Mouse (Mus musculus) spleen, adult 2 months (tissue): ENCODE measurements around the gene Mcoln2. TPM values are rescaled to one million over a fixed set of nuclear protein-coding genes. Genes with fewer than 3 reads are reported as not detected.

Experiments used
- DNase-seq, 2 experiments: peaks; one replicate each; pipeline versions ENCODE4 v3.0.0 to v3.0.0-alpha.2; 2012 to 2021; ENCODE audit warnings: low spot score in 2 of 2, low read depth in 1 of 2
- H3K27ac ChIP-seq: fragments of 200-500 bp; 2 replicates; pipeline ENCODE4 v1.5.1; 2012; ENCODE audit warnings: low read length, inconsistent platforms; ENCODE audit not compliant: insufficient read depth
- H3K27me3 ChIP-seq: fragments of 200-500 bp; 2 replicates; pipeline ENCODE4 v1.6.1; 2012; ENCODE audit warnings: mild to moderate bottlenecking, moderate library complexity, low read length, inconsistent platforms; ENCODE audit not compliant: control insufficient read depth, insufficient read depth
- H3K36me3 ChIP-seq: fragments of 200-500 bp; 2 replicates; pipeline ENCODE4 v1.6.1; 2012; ENCODE audit warnings: mild to moderate bottlenecking, low read length, inconsistent platforms; ENCODE audit not compliant: control insufficient read depth, insufficient read depth
- H3K4me1 ChIP-seq: fragments of 200-500 bp; 2 replicates; pipeline ENCODE4 v1.6.1; 2011; ENCODE audit warnings: inconsistent platforms; ENCODE audit not compliant: control insufficient read depth, insufficient read depth, insufficient read length
- H3K4me3 ChIP-seq: fragments of 200-500 bp; 2 replicates; pipeline ENCODE4 v1.5.1; 2011; ENCODE audit warnings: mild to moderate bottlenecking, inconsistent platforms; ENCODE audit not compliant: insufficient read depth, insufficient read length; ENCODE audit errors: extremely low read depth
- CTCF ChIP-seq: fragments of 200-500 bp; IDR thresholded peaks from 2 replicates; pipeline ENCODE4 v1.5.1; 2011; ENCODE audit warnings: mild to moderate bottlenecking, inconsistent platforms; ENCODE audit not compliant: insufficient read depth, insufficient read length, insufficient replicate concordance; ENCODE audit errors: extremely low read depth
- POLR2A ChIP-seq: fragments of 200-500 bp; IDR thresholded peaks from 2 replicates; pipeline ENCODE4 v1.6.1; 2011; ENCODE audit warnings: low read depth, low read length, inconsistent platforms
- WGBS: fragments of 180-500 bp; shearing (Covaris S2); methylation state at CpG from one replicate; pipeline ENCODE4 v1.1.7; 2018; 5-methylcytosine and 5-hydroxymethylcytosine counted together
- polyA plus RNA-seq: library from polyadenylated mRNA; depleted of rRNA; stranded (reverse); fragments of >200 nt; gene quantifications from 2 replicates; pipeline ENCODE4 v1.2.3, GENCODE M21; 2012

Mcoln2 gene
- polyA plus RNA-seq, 1 experiment: 8.2 TPM

- no peak for DNase-seq
- no peak overlapping the region for H3K4me3 ChIP-seq
- no peak overlapping the region for H3K27ac ChIP-seq
- 89% methylated on average over 7 of the region's 7 CpGs for WGBS
- no peaks in the 10 kb centered on the region for H3K36me3 ChIP-seq
- H3K27me3 ChIP-seq: no peaks in the 10 kb centered on the region
- TF ChIP-seq CTCF: no peak
- H3K4me1 ChIP-seq: 0 out of 2 replicates have a peak, but pooled peaks cover 8% of the 10 kb centered on the region
Observed at GRCm38 (mm10) chr3:146142523-146142922, 7.1 kb upstream of the Mcoln2 start.

GRCm38 (mm10) chr3:146145501-146145900, 4.1 kb upstream of the Mcoln2 start:
- peaks cover 10% of the 10 kb centered on the region; the same call in 1 of the 2 replicates for H3K4me1 ChIP-seq
- no peak for TF ChIP-seq CTCF
- 55% methylated on average over 5 of the region's 5 CpGs for WGBS
- H3K27me3 ChIP-seq: no peaks in the 10 kb centered on the region
- H3K36me3 ChIP-seq: no peaks in the 10 kb centered on the region
- no peak for DNase-seq
- no peak overlapping the region for H3K4me3 ChIP-seq
- H3K27ac ChIP-seq: no peak overlapping the region

- Histone ChIP-seq H3K27ac (no peak overlapping the region), H3K36me3 (no peaks in the 10 kb centered on the region), H3K27me3 (no peaks in the 10 kb centered on the region), H3K4me1 (peaks cover 12% of the 10 kb centered on the region; the same call in 1 of the 2 replicates), H3K4me3 (no peak overlapping the region)
- no peak for DNase-seq
- TF ChIP-seq POLR2A: no peak
- TF ChIP-seq CTCF: no peak
- WGBS: 38% methylated on average over 5 of the region's 5 CpGs
Observed at GRCm38 (mm10) chr3:146146131-146146530, 3.5 kb upstream of the Mcoln2 start.

DNA sequence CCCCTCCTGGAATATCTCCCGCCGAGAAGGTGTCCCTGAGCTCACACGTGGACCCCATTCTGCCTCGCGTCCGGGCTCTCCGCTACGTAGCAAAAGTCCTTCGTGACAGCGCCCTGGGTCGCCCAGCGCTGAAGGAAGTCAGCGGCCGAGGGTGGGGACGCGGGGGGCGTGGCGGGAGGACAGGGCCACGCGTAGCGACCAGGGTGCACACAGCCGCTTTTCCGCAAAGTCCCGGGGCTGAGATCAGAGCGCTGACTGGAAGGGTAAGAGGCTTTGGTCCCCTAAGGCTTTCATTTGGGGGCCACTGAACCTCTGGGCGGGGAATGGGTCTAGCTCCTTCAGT, 396 bp downstream of the Mcoln2 start:
- Histone ChIP-seq H3K4me3 (peak overlapping the region; percentile 69), H3K27me3 (no peaks in the 10 kb centered on the region), H3K4me1 (peaks cover 22% of the 10 kb centered on the region; the same call in 1 of the 2 replicates), H3K36me3 (no peaks in the 10 kb centered on the region), H3K27ac (peak overlapping the region; percentile 69)
- DNase-seq: peak in 1 of 2 experiments; percentile 76
- TF ChIP-seq POLR2A: no peak; the same call in 1 of the 2 replicates
- no peak for TF ChIP-seq CTCF
- 1% methylated on average over 26 of the region's 26 CpGs for WGBS

- Histone ChIP-seq H3K4me1 (peaks cover 22% of the 10 kb centered on the region; the same call in 1 of the 2 replicates), H3K4me3 (peak overlapping the region; percentile 69), H3K27me3 (no peaks in the 10 kb centered on the region), H3K36me3 (no peaks in the 10 kb centered on the region), H3K27ac (peak overlapping the region; percentile 69)
- TF ChIP-seq CTCF (no peak), POLR2A (no peak)
- WGBS: 3% methylated on average over 11 of the region's 11 CpGs
- peak in 1 of 2 experiments; percentile 44 for DNase-seq
Observed at GRCm38 (mm10) chr3:146150560-146150959, 927 bp downstream of the Mcoln2 start.

- TF ChIP-seq POLR2A: no peak
- H3K4me1 ChIP-seq: peaks cover 18% of the 10 kb centered on the region; the same call in 1 of the 2 replicates
Observed at GRCm38 (mm10) chr3:146151328-146151727, 1.7 kb downstream of the Mcoln2 start.

DNA sequence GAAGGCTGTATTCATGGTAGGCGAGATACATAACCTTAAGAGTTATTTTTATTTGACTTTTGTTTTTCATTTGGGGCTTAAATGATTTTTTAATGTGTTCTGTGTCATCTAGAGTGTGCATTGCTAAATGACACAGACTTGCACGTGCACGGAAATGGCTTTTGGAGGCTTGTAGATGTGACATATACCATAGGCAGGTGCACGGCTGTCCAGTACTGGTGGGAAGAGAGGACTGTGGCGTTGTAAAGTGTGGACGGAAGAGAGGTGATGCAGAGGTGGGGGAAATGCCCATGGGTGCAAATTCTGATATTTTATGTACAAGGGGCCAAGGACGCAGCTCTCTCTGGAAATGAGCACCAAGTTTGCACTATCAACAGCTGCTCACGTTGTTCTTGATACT, 2.1 kb downstream of the Mcoln2 start:
- Histone ChIP-seq H3K36me3 (no peaks in the 10 kb centered on the region), H3K4me1 (peaks cover 22% of the 10 kb centered on the region; the same call in 1 of the 2 replicates), H3K4me3 (no peak overlapping the region), H3K27me3 (no peaks in the 10 kb centered on the region), H3K27ac (peak overlapping the region; percentile 20; the same call in 1 of the 2 replicates)
- TF ChIP-seq CTCF (no peak), POLR2A (no peak)
- 64% methylated on average over 8 of the region's 8 CpGs for WGBS
- no peak for DNase-seq

More at GRCm38 (mm10) chr3:146151328-146151727, 1.7 kb downstream of the Mcoln2 start:
- no peak overlapping the region for H3K4me3 ChIP-seq
- DNase-seq: no peak
- no peaks in the 10 kb centered on the region for H3K27me3 ChIP-seq
- H3K27ac ChIP-seq: no peak overlapping the region; the same call in 1 of the 2 replicates
- H3K36me3 ChIP-seq: no peaks in the 10 kb centered on the region
- 88% methylated on average over 10 of the region's 10 CpGs for WGBS
